Mouse (Mus musculus) limb, embryonic 11.5 days (tissue): ENCODE data around the gene Rspo3. TPM values are rescaled to one million over a fixed set of nuclear protein-coding genes. Genes with fewer than 3 reads are reported as not detected.
A peak's percentile ranks its signal among the peaks of the same experiment; 100 is the strongest.

Experiments used
- ATAC-seq: fragments of 200-750 bp; cut with Nextera tagmentation; 2 replicates; pipeline ENCODE4 v1.8.0; 2017; ENCODE audit warnings: low read depth; ENCODE audit not compliant: insufficient number of reproducible peaks, low FRiP score, low TSS enrichment
- DNase-seq: peaks from one replicate; pipeline ENCODE4 v3.0.0-alpha.2; 2015; ENCODE audit warnings: low spot score
- H3K27ac ChIP-seq: fragments of 300-500 bp; sonication (generic); replicated peaks from 2 replicates; pipeline ENCODE4 v1.5.1; 2014; ENCODE audit warnings: low read depth, mild to moderate bottlenecking, low read length
- H3K27me3 ChIP-seq: fragments of 300-500 bp; sonication (generic); 2 replicates; pipeline ENCODE4 v1.6.1; 2014; ENCODE audit warnings: mild to moderate bottlenecking, low read length, mixed read lengths; ENCODE audit not compliant: control insufficient read depth, insufficient read depth
- H3K36me3 ChIP-seq: fragments of 300-500 bp; sonication (generic); 2 replicates; pipeline ENCODE4 v1.6.1; 2014; ENCODE audit warnings: mild to moderate bottlenecking, low read length, moderate library complexity, mixed read lengths; ENCODE audit not compliant: control insufficient read depth, insufficient read depth
- H3K4me1 ChIP-seq: fragments of 300-500 bp; sonication (generic); 2 replicates; pipeline ENCODE4 v1.6.1; 2014; ENCODE audit warnings: low read length, mixed read lengths; ENCODE audit not compliant: control insufficient read depth, insufficient read depth
- H3K4me2 ChIP-seq: fragments of 300-500 bp; sonication (generic); 2 replicates; pipeline ENCODE4 v1.6.1; 2014; ENCODE audit warnings: low read depth, mild to moderate bottlenecking, moderate library complexity; ENCODE audit not compliant: severe bottlenecking
- H3K4me3 ChIP-seq: fragments of 300-500 bp; sonication (generic); 2 replicates; pipeline ENCODE4 v1.5.1; 2014; ENCODE audit warnings: low read depth, low read length
- H3K9ac ChIP-seq: fragments of 300-500 bp; sonication (generic); 2 replicates; pipeline ENCODE4 v1.6.1; 2014; ENCODE audit warnings: mild to moderate bottlenecking, low read length
- H3K9me3 ChIP-seq: fragments of 300-500 bp; sonication (generic); 2 replicates; pipeline ENCODE4 v1.6.1; 2016; ENCODE audit warnings: low read length; ENCODE audit not compliant: control insufficient read depth
- WGBS: fragments of 180-500 bp; shearing (Covaris S2); extraction: QIAGEN DNeasy Blood & Tissue Kit; methylation state at CpG from one replicate; pipeline ENCODE4 v1.1.7; 2014; 5-methylcytosine and 5-hydroxymethylcytosine counted together
- polyA plus RNA-seq: library from polyadenylated mRNA; unstranded; fragments of >200 nt; fragmentation: Nextera tagmentation; extraction: Ambion mirVana; gene quantifications from 2 replicates; pipeline ENCODE4 v1.2.1, GENCODE M21; 2014

The Rspo3 gene
- polyA plus RNA-seq: 21.9 and 25.5 TPM in 2 replicates

- Histone ChIP-seq H3K4me3 (peak within 1 kb of the TSS; percentile 67), H3K9me3 (no peaks in the 10 kb centered on the region), H3K4me1 (0 out of 2 replicates have a peak, but pooled peaks cover 6% of the 10 kb centered on the region), H3K27ac (no peak within 1 kb of the TSS), H3K36me3 (no peaks in the 10 kb centered on the region), H3K9ac (peak within 1 kb of the TSS; percentile 85), H3K27me3 (no peaks in the 10 kb centered on the region), H3K4me2 (peak within 1 kb of the TSS; percentile 88)
- peak; percentile 84 for ATAC-seq
- peak; percentile 77 for DNase-seq
- WGBS: 0% methylated on average over 39 of the region's 44 CpGs
Observed at GRCm38 (mm10) chr10:29535546-29536260, at the start of gene Rspo3. Rspo3 (minus strand) TSS chr10:29535867.

GRCm38 (mm10) chr10:29581940-29582339 lies 46.3 kb upstream of the Rspo3 start:
- no peaks in the 10 kb centered on the region for H3K4me1 ChIP-seq
- ATAC-seq: no peak
- H3K9ac ChIP-seq: no peak overlapping the region
- DNase-seq: no peak
- H3K4me2 ChIP-seq: no peak overlapping the region
- no peak overlapping the region for H3K4me3 ChIP-seq
- no peaks in the 10 kb centered on the region for H3K9me3 ChIP-seq
- no peaks in the 10 kb centered on the region for H3K36me3 ChIP-seq
- WGBS: 83% methylated on average over 3 of the region's 3 CpGs
- no peaks in the 10 kb centered on the region for H3K27me3 ChIP-seq
- no peak overlapping the region for H3K27ac ChIP-seq

- Histone ChIP-seq H3K36me3 (no peaks in the 10 kb centered on the region), H3K27me3 (no peaks in the 10 kb centered on the region), H3K9ac (no peak overlapping the region), H3K4me1 (no peaks in the 10 kb centered on the region), H3K4me2 (no peak overlapping the region), H3K9me3 (no peaks in the 10 kb centered on the region), H3K4me3 (no peak overlapping the region), H3K27ac (no peak overlapping the region)
- ATAC-seq: no peak
- DNase-seq: no peak
- WGBS: 83% methylated on average over 3 of the region's 3 CpGs
Observed at GRCm38 (mm10) chr10:29581476-29581875, 45.8 kb upstream of the Rspo3 start.

- no peak overlapping the region for H3K4me3 ChIP-seq
- H3K9me3 ChIP-seq: no peaks in the 10 kb centered on the region
- H3K27me3 ChIP-seq: no peaks in the 10 kb centered on the region
- H3K4me2 ChIP-seq: no peak overlapping the region
- ATAC-seq: no peak
- no peak overlapping the region for H3K9ac ChIP-seq
- no peak overlapping the region for H3K27ac ChIP-seq
- 45% methylated on average over 2 of the region's 2 CpGs for WGBS
- no peaks in the 10 kb centered on the region for H3K4me1 ChIP-seq
- H3K36me3 ChIP-seq: no peaks in the 10 kb centered on the region
- DNase-seq: no peak
Observed at GRCm38 (mm10) chr10:29555983-29556382, 20.3 kb upstream of the Rspo3 start.

- H3K4me2 ChIP-seq: no peak overlapping the region
- H3K9ac ChIP-seq: no peak overlapping the region
- H3K4me3 ChIP-seq: no peak overlapping the region
- ATAC-seq (no peak), DNase-seq (no peak)
- no peaks in the 10 kb centered on the region for H3K36me3 ChIP-seq
- H3K4me1 ChIP-seq: no peaks in the 10 kb centered on the region
- H3K27me3 ChIP-seq: no peaks in the 10 kb centered on the region
- H3K27ac ChIP-seq: peak overlapping the region; percentile 32; the same call in 1 of the 2 replicates
- 11% methylated on average over 2 of the region's 2 CpGs for WGBS
- no peaks in the 10 kb centered on the region for H3K9me3 ChIP-seq
Observed at GRCm38 (mm10) chr10:29554365-29554764, 18.7 kb upstream of the Rspo3 start.

- DNase-seq (no peak), ATAC-seq (no peak)
- H3K36me3 ChIP-seq: no peaks in the 10 kb centered on the region
- H3K4me1 ChIP-seq: no peaks in the 10 kb centered on the region
- H3K9ac ChIP-seq: no peak overlapping the region
- H3K27me3 ChIP-seq: no peaks in the 10 kb centered on the region
- H3K4me3 ChIP-seq: no peak overlapping the region
- no peak overlapping the region for H3K4me2 ChIP-seq
- no peak overlapping the region for H3K27ac ChIP-seq
- no peaks in the 10 kb centered on the region for H3K9me3 ChIP-seq
- WGBS: 91% methylated on average over 3 of the region's 3 CpGs
Observed at GRCm38 (mm10) chr10:29542982-29543381, 7.3 kb upstream of the Rspo3 start.

- no peaks in the 10 kb centered on the region for H3K27me3 ChIP-seq
- H3K27ac ChIP-seq: no peak overlapping the region
- no peaks in the 10 kb centered on the region for H3K9me3 ChIP-seq
- no peak overlapping the region for H3K9ac ChIP-seq
- DNase-seq (no peak), ATAC-seq (no peak)
- 93% methylated on average over 2 of the region's 2 CpGs for WGBS
- H3K36me3 ChIP-seq: no peaks in the 10 kb centered on the region
- H3K4me3 ChIP-seq: no peak overlapping the region
- no peak overlapping the region for H3K4me2 ChIP-seq
- 0 out of 2 replicates have a peak, but pooled peaks cover 3% of the 10 kb centered on the region for H3K4me1 ChIP-seq
Observed at GRCm38 (mm10) chr10:29539516-29539915, 3.8 kb upstream of the Rspo3 start.

- Histone ChIP-seq H3K36me3 (no peaks in the 10 kb centered on the region), H3K4me3 (no peak overlapping the region), H3K9ac (no peak overlapping the region), H3K9me3 (no peaks in the 10 kb centered on the region), H3K4me2 (no peak overlapping the region), H3K27me3 (no peaks in the 10 kb centered on the region), H3K4me1 (0 out of 2 replicates have a peak, but pooled peaks cover 6% of the 10 kb centered on the region), H3K27ac (no peak overlapping the region)
- DNase-seq (no peak), ATAC-seq (no peak)
- 86% methylated on average over 2 of the region's 2 CpGs for WGBS
Observed at GRCm38 (mm10) chr10:29538791-29539190, 3.1 kb upstream of the Rspo3 start.
